Mouse (Mus musculus) kidney, postnatal 14 days (tissue): ENCODE measurements around the gene 1700125H20Rik.

Source experiments
- DNase-seq: peaks from one replicate; pipeline ENCODE4 v3.0.0; 2022; ENCODE audit warnings: mixed read lengths

Gene 1700125H20Rik

DNA sequence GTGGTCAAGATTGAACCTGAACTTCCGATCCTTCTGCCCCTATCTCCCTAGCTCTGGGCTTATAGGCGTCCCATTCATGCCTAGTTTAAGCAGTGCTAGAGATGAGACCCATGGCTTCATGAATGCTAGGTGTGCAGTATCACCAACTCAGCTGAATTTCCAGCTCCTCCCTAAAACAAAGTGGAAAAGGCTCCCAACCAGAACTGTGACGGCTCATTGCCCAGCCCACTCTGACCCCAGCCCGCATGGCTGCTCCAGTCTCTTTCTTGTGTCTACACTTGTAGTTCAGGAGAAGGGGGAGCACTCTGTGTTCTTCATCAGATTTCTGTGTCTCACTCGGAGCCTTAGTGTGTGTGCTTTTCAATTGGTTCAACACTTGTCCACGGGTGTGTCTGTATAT, 14.6 kb downstream of the 1700125H20Rik start:
- DNase-seq, result no peak

DNA sequence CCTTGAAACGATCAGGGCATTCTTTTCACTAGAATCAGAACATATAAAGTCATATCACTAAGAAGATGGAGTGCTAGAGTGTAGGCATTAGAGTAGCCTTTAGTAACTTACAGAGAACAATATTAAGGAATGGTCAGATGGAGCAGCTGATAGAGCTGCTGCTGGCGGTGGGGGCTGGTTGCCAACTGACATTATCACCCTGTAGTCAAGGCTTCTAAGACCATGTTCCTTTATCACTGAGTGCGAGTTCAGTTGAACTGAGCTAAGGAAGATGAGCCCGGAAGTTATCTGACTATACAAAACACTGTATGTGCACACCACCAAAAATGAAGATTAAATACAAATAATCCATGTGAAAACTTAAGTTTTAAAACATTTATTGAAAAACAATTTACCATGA, 18.9 kb downstream of the 1700125H20Rik start:
- no peak for DNase-seq

DNA sequence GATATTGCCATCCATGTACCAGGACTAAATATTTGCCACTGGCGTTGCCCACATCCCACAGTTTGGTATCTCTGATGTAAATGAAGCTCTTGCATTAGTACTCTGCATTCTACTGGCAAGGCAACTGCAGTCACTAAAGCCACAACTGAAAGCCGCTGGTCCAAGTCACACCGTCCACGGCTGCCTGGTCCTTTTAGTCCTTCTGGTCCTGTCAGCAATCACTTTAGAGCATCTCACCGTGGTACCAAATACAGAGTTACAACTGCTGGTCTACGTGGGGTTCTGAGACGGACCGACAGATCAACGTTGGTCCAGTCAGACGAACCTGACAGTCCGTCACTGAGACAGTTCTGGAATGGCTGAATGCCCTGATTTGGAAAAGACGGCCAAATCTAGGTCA, 20.5 kb downstream of the 1700125H20Rik start:
- no peak for DNase-seq

DNA sequence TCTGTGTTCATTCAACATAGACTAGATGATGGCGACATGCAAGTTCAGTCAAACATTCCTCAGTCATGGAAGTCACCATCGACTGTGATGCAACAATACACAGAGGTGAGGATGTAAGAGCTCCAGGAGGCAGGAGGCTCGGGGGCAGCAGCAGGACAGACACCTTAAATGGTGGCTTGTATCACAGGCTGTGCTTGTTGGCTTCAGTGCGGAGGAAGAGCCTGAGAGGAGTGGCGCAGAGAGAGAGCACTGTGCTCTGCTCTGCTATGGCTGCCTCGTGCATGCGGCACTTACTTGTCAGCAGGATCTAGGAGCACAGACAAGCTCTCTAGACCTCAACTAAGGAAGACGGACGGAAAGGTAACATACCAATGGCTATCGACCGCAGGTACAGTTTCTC, 24.0 kb downstream of the 1700125H20Rik start:
- DNase-seq, result no peak

DNA sequence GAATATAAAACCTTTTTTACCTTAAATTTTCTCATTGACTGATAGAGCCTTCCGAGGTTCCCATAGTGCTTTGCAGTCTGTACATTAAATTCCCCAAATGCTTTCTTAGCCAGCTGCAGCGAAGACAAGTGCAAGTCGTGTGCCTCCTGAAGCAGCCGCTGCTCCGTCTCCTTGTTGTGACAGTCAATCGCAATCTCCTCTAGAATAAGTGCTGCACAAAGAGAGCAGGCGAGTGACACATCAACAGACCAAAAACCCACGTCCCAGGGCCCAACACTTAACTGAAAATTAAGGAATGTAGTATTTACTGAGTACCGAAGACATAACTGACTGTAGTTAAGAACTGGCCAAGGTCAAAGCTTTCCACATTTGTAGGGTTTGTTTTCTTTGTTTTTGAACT, 25.8 kb downstream of the 1700125H20Rik start:
- no peak for DNase-seq

DNA sequence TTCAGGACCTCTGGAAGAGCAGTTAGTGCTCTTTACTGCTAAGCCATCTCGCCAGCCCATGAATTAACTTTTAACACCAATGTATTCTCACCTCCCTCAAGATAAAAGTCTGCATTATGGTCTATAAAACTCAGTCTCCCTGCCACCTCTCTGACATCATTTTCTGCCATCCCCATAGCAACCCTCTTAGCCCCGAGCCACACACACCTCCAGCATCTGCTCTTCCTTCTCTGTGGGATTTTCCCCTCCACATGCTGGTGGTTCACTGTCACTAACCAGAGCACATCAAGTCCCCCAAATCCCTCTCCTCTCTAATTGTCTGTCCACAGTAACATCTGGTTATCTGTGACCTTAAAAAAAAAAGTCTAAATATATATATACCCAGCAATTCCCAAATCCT, 28.7 kb downstream of the 1700125H20Rik start:
- DNase-seq, result no peak

DNA sequence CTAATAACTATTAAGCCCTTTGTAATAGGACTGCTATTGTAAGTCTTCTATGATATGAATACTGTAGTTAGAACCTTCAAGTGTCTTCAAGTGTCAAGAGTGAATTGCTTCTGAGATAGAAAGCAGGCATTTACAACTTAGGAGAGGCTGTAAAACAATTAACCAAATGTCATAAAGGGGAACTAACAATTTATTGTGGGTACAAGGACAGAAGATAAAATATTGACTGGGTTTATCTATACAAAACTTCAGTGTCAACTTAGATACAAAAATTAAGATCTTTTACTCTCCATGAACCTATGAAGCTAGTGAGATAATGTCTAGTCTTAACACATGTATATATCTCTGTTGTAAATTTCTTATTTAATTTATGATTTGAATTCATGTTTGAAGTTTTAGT, 36.0 kb downstream of the 1700125H20Rik start:
- DNase-seq, result no peak

DNA sequence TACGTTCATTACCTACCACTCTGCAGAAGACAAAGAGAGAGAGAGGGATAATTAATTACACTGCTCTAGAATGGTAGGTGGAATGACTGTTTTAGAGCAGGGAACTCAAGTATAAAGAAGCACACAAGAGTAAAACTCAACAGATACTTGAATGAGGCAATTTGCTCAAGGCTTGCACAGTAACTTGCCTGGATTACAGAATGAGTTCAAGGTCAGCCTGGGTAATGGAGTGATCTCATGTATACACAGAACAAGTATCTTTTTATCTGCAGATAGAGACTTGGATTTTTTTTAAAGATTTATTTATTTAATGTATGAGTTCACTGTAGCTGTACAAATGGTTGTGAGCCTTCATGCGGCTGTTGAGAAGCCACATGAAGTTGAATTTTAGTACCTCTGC, 40.9 kb downstream of the 1700125H20Rik start:
- no peak for DNase-seq

DNA sequence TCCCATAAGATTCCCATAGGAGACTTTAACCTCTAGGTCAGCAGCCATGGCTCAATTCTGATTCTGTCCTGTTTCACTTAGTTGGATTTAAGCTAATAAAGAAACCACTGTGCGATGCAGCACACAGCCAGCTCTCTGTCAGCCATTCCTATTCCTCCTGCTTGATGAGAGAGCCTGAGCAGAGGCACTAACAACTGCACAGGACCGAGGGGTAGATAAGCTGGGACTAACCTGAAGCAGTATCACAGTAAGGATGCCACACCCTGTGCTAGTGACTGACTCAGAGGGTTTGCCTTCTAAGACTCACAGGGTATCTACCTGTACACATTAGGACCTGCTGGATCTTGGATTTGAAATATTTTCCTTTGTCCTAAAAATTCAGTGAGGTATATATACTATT, 43.0 kb downstream of the 1700125H20Rik start:
- DNase-seq, result no peak

DNA sequence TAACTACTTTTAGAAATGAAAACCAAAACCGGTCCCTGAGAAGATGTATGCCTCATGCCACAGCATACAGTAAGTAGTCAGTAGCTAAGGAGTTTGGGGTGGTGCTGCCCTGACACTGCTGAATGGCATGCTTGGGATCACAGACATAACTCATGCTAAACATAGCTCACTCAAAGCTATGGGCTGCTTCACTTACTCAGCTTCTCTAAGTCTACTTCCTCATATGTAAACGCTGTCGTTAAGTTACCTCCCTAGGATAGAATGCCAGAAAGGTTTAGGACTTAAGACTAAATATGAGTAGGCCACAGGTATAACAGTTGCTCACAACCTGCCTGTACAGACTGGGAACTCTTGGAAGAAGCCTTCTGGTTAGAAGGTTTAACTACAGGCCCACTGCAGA, 44.5 kb downstream of the 1700125H20Rik start:
- DNase-seq, result no peak

DNA sequence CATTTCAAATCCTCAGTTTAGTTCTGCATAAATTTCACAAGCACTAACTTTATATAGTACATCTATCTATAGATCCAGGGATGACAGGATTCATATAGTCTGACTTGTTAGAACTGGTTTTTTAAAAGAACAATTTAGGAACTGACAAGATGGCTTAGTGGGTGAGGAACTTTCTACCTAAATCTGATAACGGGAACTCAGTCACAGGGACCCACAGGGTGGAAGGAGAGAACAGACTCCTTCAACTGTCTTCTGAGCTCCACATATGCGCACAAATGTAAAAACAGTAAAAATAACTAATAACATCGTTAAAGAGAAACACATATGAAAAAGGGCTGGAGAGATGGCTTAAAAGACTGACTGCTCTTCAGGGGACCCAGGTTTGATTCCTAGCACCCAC, 48.8 kb downstream of the 1700125H20Rik start:
- DNase-seq, result no peak

DNA sequence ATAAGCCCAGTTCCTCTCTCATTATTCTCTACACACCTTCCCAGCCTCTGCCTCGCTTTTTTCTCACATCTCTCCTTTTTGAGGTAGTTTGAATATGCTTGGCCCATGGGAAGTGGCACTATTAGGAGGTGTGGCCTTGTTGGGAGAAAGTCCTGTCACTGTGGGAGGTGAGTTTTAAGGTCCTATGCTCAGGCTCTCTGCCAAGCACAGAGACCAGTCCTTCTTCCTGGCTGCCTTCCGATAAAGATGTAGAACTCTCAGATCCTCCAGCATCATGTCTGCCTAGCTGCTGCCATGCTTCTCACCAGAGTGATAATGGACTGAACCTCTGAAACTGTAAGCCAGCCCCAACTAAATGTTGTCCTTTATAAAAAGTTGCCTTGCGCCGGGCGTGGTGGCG, 52.4 kb downstream of the 1700125H20Rik start:
- DNase-seq, result peak; percentile 18

DNA sequence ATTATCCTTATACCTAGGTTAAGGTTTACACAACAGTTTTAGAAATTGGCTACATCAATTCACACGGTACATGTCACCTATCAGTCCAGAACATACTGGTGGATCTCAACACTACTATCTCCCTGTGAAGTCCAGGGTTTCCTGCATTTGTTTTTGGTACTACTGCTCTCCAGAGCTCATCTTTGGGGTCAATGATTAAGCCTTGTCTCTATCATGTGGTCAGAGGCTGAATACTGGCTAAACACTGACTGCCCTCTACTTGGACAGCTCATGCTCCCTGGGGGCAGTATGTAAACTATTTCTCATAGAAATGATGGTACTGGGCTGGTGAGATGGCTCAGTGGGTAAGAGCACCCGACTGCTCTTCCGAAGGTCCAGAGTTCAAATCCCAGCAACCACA, 53.0 kb downstream of the 1700125H20Rik start:
- no peak for DNase-seq
